Mouse (Mus musculus) brain, embryonic 14.5 days (tissue): Measurements from ENCODE around the gene Abcd2.

Experiments
- CTCF ChIP-seq: fragments of 200-500 bp; IDR thresholded peaks from 2 replicates; pipeline ENCODE4 v1.5.1; 2012; ENCODE audit warnings: inconsistent platforms, mild to moderate bottlenecking, moderate library complexity, borderline replicate concordance; ENCODE audit not compliant: insufficient read depth, insufficient read length; ENCODE audit errors: extremely low read depth
- POLR2A ChIP-seq: fragments of 200-500 bp; IDR thresholded peaks from 2 replicates; pipeline ENCODE4 v1.6.1; 2012; ENCODE audit warnings: mild to moderate bottlenecking, inconsistent platforms, borderline replicate concordance; ENCODE audit not compliant: poor library complexity, insufficient read depth, insufficient read length, severe bottlenecking; ENCODE audit errors: extremely low read depth

GRCm38 (mm10) chr15:91096606-91097005 lies 95.0 kb downstream of the Abcd2 start:
- TF ChIP-seq CTCF (no peak), POLR2A (no peak)
